Mouse (Mus musculus): Measurements from ENCODE around the gene Sun1. TPM values are rescaled to one million over a fixed set of nuclear protein-coding genes. Genes with fewer than 3 reads are reported as not detected.

Sun1 gene
- polyA plus RNA-seq (2012; fragmentation: generic; extraction: Trizol): 65.5 TPM

DNA sequence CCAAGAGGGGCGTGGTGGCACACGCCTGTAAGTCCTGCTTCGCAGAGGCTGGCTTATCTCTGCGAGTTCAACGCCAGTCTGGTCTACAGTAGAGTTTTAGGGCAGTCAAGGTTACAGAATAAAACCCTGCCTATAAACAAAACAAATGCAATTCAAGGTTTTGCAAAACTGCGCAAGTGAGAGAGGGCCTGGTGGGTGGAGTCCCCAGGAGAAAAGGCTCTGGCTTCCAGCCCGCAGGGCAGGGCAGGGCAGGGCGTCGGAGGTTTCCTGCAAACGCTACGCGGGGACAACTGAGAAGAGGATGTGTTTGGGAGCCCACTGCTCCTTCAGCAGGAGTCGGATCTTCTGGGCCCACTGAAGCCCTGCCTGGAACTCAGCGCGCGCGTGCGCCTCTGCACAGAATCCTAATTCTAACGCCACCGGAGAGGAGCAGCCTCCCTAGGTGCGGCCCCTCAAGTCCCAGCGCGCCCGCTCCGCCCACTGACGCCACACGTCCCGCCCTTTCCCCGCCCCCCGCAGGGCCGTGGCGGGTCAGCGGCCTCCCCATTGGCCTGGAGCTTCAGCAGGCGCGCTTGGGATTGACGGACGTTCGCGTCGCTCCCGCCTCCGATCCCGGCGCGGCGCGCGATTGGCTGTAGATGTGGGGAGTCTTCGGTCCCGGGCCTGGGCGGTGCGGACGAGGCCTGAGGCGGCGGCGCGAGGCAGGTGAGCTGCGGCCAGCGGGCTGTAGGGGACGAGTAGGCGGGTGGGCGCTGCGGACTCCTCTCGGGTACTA is at the start of gene Sun1:
Gene Sun1, plus strand, starts transcription at position 643 of the 775 bp plus-strand sequence.
- peak in 1 of 3 experiments; percentile 50 for TF ChIP-seq MYOG (IDR thresholded peaks at IDR 0.05; ENCODE audit: control insufficient read depth in 1 of 3, insufficient read depth in 1 of 3, insufficient read length in 2 of 3, low read depth in 2 of 3)
- no peak for TF ChIP-seq MAX (IDR thresholded peaks at IDR 0.05; ENCODE audit: low read depth)
- peak; percentile 87 for TF ChIP-seq POLR2AphosphoS2 (IDR thresholded peaks at IDR 0.05; ENCODE audit: insufficient read length, low read depth)
- peak; percentile 90 for TF ChIP-seq POLR2A (IDR thresholded peaks at IDR 0.05; ENCODE audit: insufficient read length, low read depth)
- TF ChIP-seq TCF3 (IDR thresholded peaks at IDR 0.05; ENCODE audit: insufficient read length, low read depth): no peak
- peak; percentile 47 for TF ChIP-seq SRF (IDR thresholded peaks at IDR 0.05; ENCODE audit: control insufficient read depth, insufficient read length, low read depth)
- peak in 2 of 3 experiments; percentile 18 to 60 for TF ChIP-seq MYOD1 (IDR thresholded peaks at IDR 0.05; ENCODE audit: control insufficient read depth in 1 of 3, insufficient read length in 2 of 3, low read depth in 2 of 3)

DNA sequence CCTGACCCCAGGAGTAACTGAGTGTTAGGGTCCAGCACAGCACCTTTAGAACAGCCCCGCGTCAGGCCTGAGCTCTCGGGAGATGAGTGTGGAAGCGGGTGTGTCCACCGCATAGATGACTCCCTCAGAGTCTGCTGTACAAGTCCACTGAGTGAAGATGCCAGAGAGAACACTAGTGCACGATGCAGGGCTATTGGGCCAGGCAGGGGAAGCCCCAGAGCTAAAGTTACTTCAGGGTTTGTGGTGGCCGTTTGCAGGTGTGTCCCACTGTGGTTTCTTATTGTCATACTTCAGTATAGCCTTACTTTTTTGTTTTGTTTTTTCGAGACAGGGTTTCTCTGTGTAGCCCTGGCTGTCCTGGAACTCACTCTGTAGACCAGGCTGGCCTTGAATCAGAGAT is 39.5 kb upstream of the Sun1 start:
- Histone ChIP-seq H3K27me3 (ENCODE audit: control insufficient read depth, insufficient read depth, insufficient read length) (no peaks in the 10 kb centered on the region), H3K36me3 (ENCODE audit: control insufficient read depth, insufficient read depth) (peaks cover 4% of the 10 kb centered on the region), H3K4me2 (ENCODE audit: low read depth) (no peak overlapping the region), H3ac (ENCODE audit: control insufficient read depth, insufficient read length) (no peak overlapping the region), H3K79me2 (ENCODE audit: control insufficient read depth, insufficient read depth) (no peaks in the 10 kb centered on the region), H3K4me3 (no peak overlapping the region)
- TF ChIP-seq USF1 (IDR thresholded peaks at IDR 0.05; ENCODE audit: low read depth): no peak
- TF ChIP-seq MAX (IDR thresholded peaks at IDR 0.05; ENCODE audit: low read depth): no peak
- TF ChIP-seq E2F4 (IDR thresholded peaks at IDR 0.05; ENCODE audit: insufficient read depth): no peak
- no peak for TF ChIP-seq MYOG (IDR thresholded peaks at IDR 0.05; ENCODE audit: control insufficient read depth in 1 of 3, insufficient read depth in 1 of 3, insufficient read length in 2 of 3, low read depth in 2 of 3)
- TF ChIP-seq SRF (IDR thresholded peaks at IDR 0.05; ENCODE audit: control insufficient read depth, insufficient read length, low read depth): no peak

More for the DNA sequence above, at the start of gene Sun1:
- H3K79me2 ChIP-seq (ENCODE audit: control insufficient read depth, insufficient read depth): peaks cover 44% of the 10 kb centered on the region
- no peaks in the 10 kb centered on the region for H3K36me3 ChIP-seq (ENCODE audit: control insufficient read depth, insufficient read depth)
- H3ac ChIP-seq (ENCODE audit: control insufficient read depth, insufficient read length): peak within 1 kb of the TSS; percentile 73
- H3K4me2 ChIP-seq (ENCODE audit: low read depth): peak within 1 kb of the TSS; percentile 93
- peak within 1 kb of the TSS; percentile 54 for H3K4me3 ChIP-seq
- no peaks in the 10 kb centered on the region for H3K27me3 ChIP-seq (ENCODE audit: control insufficient read depth, insufficient read depth, insufficient read length)

DNA sequence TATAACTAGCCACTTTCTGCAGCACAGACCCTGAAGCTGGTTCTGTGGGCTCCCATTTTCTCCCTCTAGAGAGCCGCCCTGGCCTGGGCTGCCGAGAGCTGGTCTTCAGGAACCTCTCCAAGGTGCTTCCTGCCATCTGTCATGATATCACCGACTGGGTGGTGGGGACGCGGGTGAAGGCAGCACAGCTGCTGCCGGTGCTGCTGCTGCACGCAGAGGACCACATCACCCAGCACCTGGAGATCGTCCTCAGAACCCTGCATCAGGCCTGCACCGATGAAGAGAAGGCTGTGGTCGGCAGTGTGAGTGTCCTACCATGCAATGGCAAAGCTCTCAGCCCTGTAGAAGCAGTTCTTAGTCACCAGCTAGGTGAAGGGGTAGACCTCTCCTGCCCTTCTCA is 38.8 kb upstream of the Sun1 start:
- no peak overlapping the region for H3K4me3 ChIP-seq
- H3K27me3 ChIP-seq (ENCODE audit: control insufficient read depth, insufficient read depth, insufficient read length): no peaks in the 10 kb centered on the region
- H3ac ChIP-seq (ENCODE audit: control insufficient read depth, insufficient read length): no peak overlapping the region
- no peak overlapping the region for H3K4me2 ChIP-seq (ENCODE audit: low read depth)
- H3K79me2 ChIP-seq (ENCODE audit: control insufficient read depth, insufficient read depth): no peaks in the 10 kb centered on the region
- TF ChIP-seq POLR2A (IDR thresholded peaks at IDR 0.05; ENCODE audit: insufficient read length, low read depth): no peak
- TF ChIP-seq SRF (IDR thresholded peaks at IDR 0.05; ENCODE audit: control insufficient read depth, insufficient read length, low read depth): no peak
- no peak for TF ChIP-seq E2F4 (IDR thresholded peaks at IDR 0.05; ENCODE audit: insufficient read depth)
- no peak for TF ChIP-seq TCF3 (IDR thresholded peaks at IDR 0.05; ENCODE audit: insufficient read length, low read depth)
- TF ChIP-seq MAX (IDR thresholded peaks at IDR 0.05; ENCODE audit: low read depth): no peak
- TF ChIP-seq MYOD1 (IDR thresholded peaks at IDR 0.05; ENCODE audit: control insufficient read depth in 1 of 3, insufficient read length in 2 of 3, low read depth in 2 of 3): no peak
- TF ChIP-seq MYOG (IDR thresholded peaks at IDR 0.05; ENCODE audit: control insufficient read depth in 1 of 3, insufficient read depth in 1 of 3, insufficient read length in 2 of 3, low read depth in 2 of 3): no peak
- no peak for TF ChIP-seq CEBPB (IDR thresholded peaks at IDR 0.05; ENCODE audit: insufficient read depth, poor library complexity, severe bottlenecking)
- no peak for TF ChIP-seq TCF12 (IDR thresholded peaks at IDR 0.05; ENCODE audit: insufficient read depth, poor library complexity, severe bottlenecking)
- no peak for TF ChIP-seq POLR2AphosphoS2 (IDR thresholded peaks at IDR 0.05; ENCODE audit: insufficient read length, low read depth)
- TF ChIP-seq USF1 (IDR thresholded peaks at IDR 0.05; ENCODE audit: low read depth): no peak
- TF ChIP-seq REST (IDR thresholded peaks at IDR 0.05; ENCODE audit: insufficient read depth, insufficient read length): no peak
- peaks cover 4% of the 10 kb centered on the region for H3K36me3 ChIP-seq (ENCODE audit: control insufficient read depth, insufficient read depth)

DNA sequence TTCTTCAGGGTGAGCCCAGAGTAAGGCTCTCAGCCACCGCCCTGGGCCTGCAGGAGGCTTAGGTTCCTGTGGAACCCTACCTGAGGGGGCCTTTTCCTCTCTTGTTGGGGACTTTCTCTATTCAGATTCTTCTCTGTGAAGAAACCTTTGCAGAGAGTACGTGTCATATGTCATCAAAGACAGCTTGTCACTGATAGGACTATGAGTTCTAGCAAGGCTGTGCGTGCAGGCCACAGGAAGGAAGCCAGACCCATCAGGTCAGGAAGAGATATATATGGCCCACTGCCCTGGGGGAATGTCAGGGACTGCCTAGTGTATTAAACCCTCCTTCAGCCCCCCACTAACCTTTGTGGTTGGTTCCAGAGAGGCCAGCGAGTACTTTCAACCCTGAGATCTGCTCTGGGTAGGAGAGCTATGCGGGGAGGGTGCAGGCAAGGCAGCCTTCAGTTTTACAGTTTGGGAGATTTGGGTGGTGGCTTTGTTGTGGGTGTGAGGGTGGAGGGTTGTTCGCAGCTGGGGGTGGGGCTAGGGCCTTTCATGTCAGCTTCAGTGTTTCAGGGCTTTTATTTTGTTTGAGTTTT is 33.6 kb upstream of the Sun1 start:
- H3K27me3 ChIP-seq (ENCODE audit: control insufficient read depth, insufficient read depth, insufficient read length): no peaks in the 10 kb centered on the region
- H3K4me2 ChIP-seq (ENCODE audit: low read depth): no peak overlapping the region
- no peaks in the 10 kb centered on the region for H3K79me2 ChIP-seq (ENCODE audit: control insufficient read depth, insufficient read depth)
- no peak overlapping the region for H3ac ChIP-seq (ENCODE audit: control insufficient read depth, insufficient read length)
- H3K4me3 ChIP-seq: no peak overlapping the region
- TF ChIP-seq MAX (IDR thresholded peaks at IDR 0.05; ENCODE audit: low read depth): no peak
- no peak for TF ChIP-seq CEBPB (IDR thresholded peaks at IDR 0.05; ENCODE audit: insufficient read depth, poor library complexity, severe bottlenecking)
- TF ChIP-seq E2F4 (IDR thresholded peaks at IDR 0.05; ENCODE audit: insufficient read depth): no peak
- no peak for TF ChIP-seq REST (IDR thresholded peaks at IDR 0.05; ENCODE audit: insufficient read depth, insufficient read length)
- TF ChIP-seq MYOG (IDR thresholded peaks at IDR 0.05; ENCODE audit: control insufficient read depth in 1 of 3, insufficient read depth in 1 of 3, insufficient read length in 2 of 3, low read depth in 2 of 3): no peak
- TF ChIP-seq SRF (IDR thresholded peaks at IDR 0.05; ENCODE audit: control insufficient read depth, insufficient read length, low read depth): no peak
- TF ChIP-seq TCF12 (IDR thresholded peaks at IDR 0.05; ENCODE audit: insufficient read depth, poor library complexity, severe bottlenecking): no peak
- TF ChIP-seq USF1 (IDR thresholded peaks at IDR 0.05; ENCODE audit: low read depth): no peak
- TF ChIP-seq POLR2AphosphoS2 (IDR thresholded peaks at IDR 0.05; ENCODE audit: insufficient read length, low read depth): no peak
- TF ChIP-seq MYOD1 (IDR thresholded peaks at IDR 0.05; ENCODE audit: control insufficient read depth in 1 of 3, insufficient read length in 2 of 3, low read depth in 2 of 3): no peak
- no peak for TF ChIP-seq POLR2A (IDR thresholded peaks at IDR 0.05; ENCODE audit: insufficient read length, low read depth)
- TF ChIP-seq TCF3 (IDR thresholded peaks at IDR 0.05; ENCODE audit: insufficient read length, low read depth): no peak
- H3K36me3 ChIP-seq (ENCODE audit: control insufficient read depth, insufficient read depth): peaks cover 14% of the 10 kb centered on the region

Data from myocyte (in vitro differentiated cells).